Mouse (Mus musculus) subcutaneous adipose tissue, adult 2 months (tissue): ENCODE measurements around the gene Ppig. TPM values are rescaled to one million over a fixed set of nuclear protein-coding genes. Genes with fewer than 3 reads are reported as not detected.

Experiments used
- polyA plus RNA-seq: library from polyadenylated mRNA; depleted of rRNA; stranded (reverse); fragments of >200 nt; gene quantifications from 2 replicates; pipeline ENCODE4 v1.2.3, GENCODE M21; 2012; ENCODE audit warnings: low replicate concordance; rRNA removed

The Ppig gene
- polyA plus RNA-seq = 2.3 and 3.6 TPM in 2 replicates

DNA sequence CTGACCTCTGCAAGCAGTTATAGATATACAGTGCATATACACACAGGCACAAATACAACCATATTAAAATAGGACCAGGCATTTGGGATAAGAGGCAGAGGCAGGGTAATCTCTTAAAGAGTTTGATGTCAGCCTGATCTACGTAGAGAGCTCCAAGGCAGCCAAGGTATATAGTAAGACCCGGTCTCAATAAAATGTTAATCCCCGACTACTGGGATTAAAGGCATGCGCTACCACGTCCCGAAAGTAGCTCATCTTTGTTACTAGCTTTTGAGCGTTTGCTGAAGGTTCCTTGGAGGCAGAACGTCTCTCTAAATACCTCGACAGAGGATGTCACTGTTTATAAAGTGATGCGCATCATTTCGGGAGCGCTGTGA is at the start of gene Ppig:
Ppig (plus strand) TSS at position 273 of the 377 bp plus-strand sequence.

GRCm38 (mm10) chr2:69712981-69713625 is 9.2 kb upstream of the Ppig start, which contains the start of gene Fastkd1:
Fastkd1 (minus strand) TSS chr2:69713516.

DNA sequence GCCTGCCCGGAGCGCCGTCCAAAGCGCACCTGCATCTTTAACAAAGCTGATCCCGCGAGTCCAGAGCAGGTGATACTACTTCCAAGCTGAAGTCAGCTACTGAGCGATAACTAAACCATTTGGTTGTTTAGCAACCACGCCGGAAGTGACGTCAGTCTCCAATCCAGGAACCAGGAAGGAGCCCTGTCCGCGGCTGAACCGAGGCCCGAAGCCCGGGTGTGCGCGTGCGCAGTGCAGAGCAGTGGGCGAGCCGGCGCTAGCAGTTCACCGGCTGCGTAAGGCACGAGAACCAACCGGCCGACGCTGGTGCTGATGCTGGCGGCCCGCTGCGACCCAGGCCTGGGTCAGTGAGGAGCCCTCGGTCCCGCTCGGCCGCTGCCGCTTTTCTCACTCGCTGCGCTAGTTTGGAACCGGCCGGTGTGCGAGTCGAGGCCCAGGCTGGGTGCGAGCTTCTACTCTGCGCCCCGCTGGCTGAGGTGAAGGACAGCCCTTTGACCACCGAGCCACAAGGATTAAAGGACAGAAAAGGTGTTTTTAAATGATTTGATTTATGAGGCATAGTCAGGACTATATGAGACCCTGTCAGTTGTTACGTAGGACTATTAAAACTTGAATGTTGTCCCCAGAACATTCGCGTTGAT is 67.2 kb downstream of the Ppig start, which contains the start of the genes Ccdc173 and Phospho2:
Ccdc173 (minus strand) TSS at position 147 of the 641 bp plus-strand sequence.
Phospho2 (plus strand) TSS at position 195 of the 641 bp plus-strand sequence.

Other genes with a start within 250 kb of the Ppig start
- 0.20 and 7.1 TPM in 2 replicates for gene Lrp2, start 136.5 kb upstream of the Ppig start, polyA plus RNA-seq
- gene Bbs5, start 75.4 kb upstream of the Ppig start, polyA plus RNA-seq = 2.3 and 4.2 TPM in 2 replicates
- 0.04 TPM in 1 of 2 replicates, not detected in the other for gene Klhl41, start 52.4 kb upstream of the Ppig start, polyA plus RNA-seq
- gene Fastkd1, start 9.0 kb upstream of the Ppig start, polyA plus RNA-seq = 5.7 and 6.1 TPM in 2 replicates
- gene Ccdc173, start 67.0 kb downstream of the Ppig start, polyA plus RNA-seq = 0.44 and 0.62 TPM in 2 replicates
- gene Phospho2, start 67.1 kb downstream of the Ppig start, polyA plus RNA-seq = 26.9 and 38.1 TPM in 2 replicates
- 1.9 and 16.8 TPM in 2 replicates for gene Klhl23, start 99.4 kb downstream of the Ppig start, polyA plus RNA-seq
- gene Ssb, start 139.0 kb downstream of the Ppig start, polyA plus RNA-seq = 4.6 and 5.2 TPM in 2 replicates
- gene Mettl5, start 163.1 kb downstream of the Ppig start, polyA plus RNA-seq = 3.6 and 4.9 TPM in 2 replicates
- 19.6 and 20.6 TPM in 2 replicates for gene Ubr3, start 174.7 kb downstream of the Ppig start, polyA plus RNA-seq